Mouse (Mus musculus): ENCODE results near the gene Irf6.

The Irf6 gene

GRCm38 (mm10) chr1:193152872-193153271 lies at the start of gene Irf6:
Gene Irf6 (plus strand): TSS chr1:193153111.
- DNase-seq (ENCODE audit: low read depth) = no peak

GRCm38 (mm10) chr1:193112093-193112492 lies 40.8 kb upstream of the Irf6 start:
- DNase-seq (ENCODE audit: low read depth) = no peak

GRCm38 (mm10) chr1:193122793-193123192 lies 30.1 kb upstream of the Irf6 start:
- DNase-seq (ENCODE audit: low read depth) = no peak

GRCm38 (mm10) chr1:193123290-193123689 lies 29.6 kb upstream of the Irf6 start:
- no peak for DNase-seq (ENCODE audit: low read depth)

GRCm38 (mm10) chr1:193125835-193126234 lies 27.1 kb upstream of the Irf6 start:
- DNase-seq (ENCODE audit: low read depth) = peak; percentile 72

- no peak for DNase-seq (ENCODE audit: low read depth)
Measured at GRCm38 (mm10) chr1:193128055-193128454, 24.9 kb upstream of the Irf6 start.

GRCm38 (mm10) chr1:193129321-193129720 lies 23.6 kb upstream of the Irf6 start:
- DNase-seq (ENCODE audit: low read depth) = no peak

- peak; percentile 97 for DNase-seq (ENCODE audit: low read depth)
Measured at GRCm38 (mm10) chr1:193129786-193130455, 23.0 kb upstream of the Irf6 start, which contains the start of gene Diexf. Gene Diexf (minus strand): TSS chr1:193130272.

- no peak for DNase-seq (ENCODE audit: low read depth)
Measured at GRCm38 (mm10) chr1:193130456-193130825, 22.5 kb upstream of the Irf6 start.

GRCm38 (mm10) chr1:193130839-193131238 lies 22.1 kb upstream of the Irf6 start:
- no peak for DNase-seq (ENCODE audit: low read depth)

- DNase-seq (ENCODE audit: low read depth) = no peak
Measured at GRCm38 (mm10) chr1:193131311-193131948, 21.5 kb upstream of the Irf6 start.

GRCm38 (mm10) chr1:193132385-193132784 lies 20.5 kb upstream of the Irf6 start:
- DNase-seq (ENCODE audit: low read depth) = no peak

GRCm38 (mm10) chr1:193133726-193134125 lies 19.2 kb upstream of the Irf6 start:
- DNase-seq (ENCODE audit: low read depth) = peak; percentile 39

- DNase-seq (ENCODE audit: low read depth) = no peak
Measured at GRCm38 (mm10) chr1:193138087-193138486, 14.8 kb upstream of the Irf6 start.

GRCm38 (mm10) chr1:193138669-193139068 lies 14.2 kb upstream of the Irf6 start:
- peak; percentile 27 for DNase-seq (ENCODE audit: low read depth)

- DNase-seq (ENCODE audit: low read depth) = no peak
Measured at GRCm38 (mm10) chr1:193141118-193141517, 11.8 kb upstream of the Irf6 start.

GRCm38 (mm10) chr1:193142517-193143062 lies 10.3 kb upstream of the Irf6 start:
- peak; percentile 39 for DNase-seq (ENCODE audit: low read depth)

- DNase-seq (ENCODE audit: low read depth) = no peak
Measured at GRCm38 (mm10) chr1:193144516-193144915, 8.4 kb upstream of the Irf6 start.

GRCm38 (mm10) chr1:193145101-193145500 lies 7.8 kb upstream of the Irf6 start:
- no peak for DNase-seq (ENCODE audit: low read depth)

GRCm38 (mm10) chr1:193146416-193146815 lies 6.5 kb upstream of the Irf6 start:
- DNase-seq (ENCODE audit: low read depth) = peak; percentile 46

GRCm38 (mm10) chr1:193149231-193149630 lies 3.7 kb upstream of the Irf6 start:
- no peak for DNase-seq (ENCODE audit: low read depth)

GRCm38 (mm10) chr1:193151134-193151533 lies 1.8 kb upstream of the Irf6 start:
- DNase-seq (ENCODE audit: low read depth) = peak; percentile 30

- no peak for DNase-seq (ENCODE audit: low read depth)
Measured at GRCm38 (mm10) chr1:193153561-193153960, 650 bp downstream of the Irf6 start.

All from 416B (cell line).